Mouse (Mus musculus) limb, embryonic 12.5 days (tissue): ENCODE data around the gene Pprc1. TPM values are rescaled to one million over a fixed set of nuclear protein-coding genes. Genes with fewer than 3 reads are reported as not detected.

ENCODE experiments used
- ATAC-seq: fragments of 200-750 bp; cut with Nextera tagmentation; 2 replicates; pipeline ENCODE4 v1.8.0; 2017; ENCODE audit warnings: low read depth, moderate TSS enrichment; ENCODE audit not compliant: insufficient number of reproducible peaks, insufficient read depth, low FRiP score, low TSS enrichment
- H3K27ac ChIP-seq: fragments of 300-500 bp; sonication (generic); 2 replicates; pipeline ENCODE4 v1.5.1; 2016; ENCODE audit warnings: mild to moderate bottlenecking, moderate library complexity
- H3K27me3 ChIP-seq: fragments of 300-500 bp; sonication (generic); 2 replicates; pipeline ENCODE4 v1.6.1; 2016; ENCODE audit warnings: mild to moderate bottlenecking, moderate library complexity
- H3K36me3 ChIP-seq: fragments of 300-500 bp; sonication (generic); 2 replicates; pipeline ENCODE4 v1.6.1; 2016; ENCODE audit warnings: mild to moderate bottlenecking, moderate library complexity
- H3K4me1 ChIP-seq: fragments of 300-500 bp; sonication (generic); replicated peaks from 2 replicates; pipeline ENCODE4 v1.6.1; 2016
- H3K4me2 ChIP-seq: fragments of 300-500 bp; sonication (generic); 2 replicates; pipeline ENCODE4 v1.6.1; 2016; ENCODE audit warnings: mild to moderate bottlenecking, moderate library complexity
- H3K4me3 ChIP-seq: fragments of 300-500 bp; sonication (generic); replicated peaks from 2 replicates; pipeline ENCODE4 v1.5.1; 2016; ENCODE audit warnings: mild to moderate bottlenecking
- H3K9ac ChIP-seq: fragments of 300-500 bp; sonication (generic); replicated peaks from 2 replicates; pipeline ENCODE4 v1.6.1; 2016; ENCODE audit warnings: mild to moderate bottlenecking, moderate library complexity
- H3K9me3 ChIP-seq: fragments of 300-500 bp; sonication (generic); 2 replicates; pipeline ENCODE4 v1.6.1; 2016; ENCODE audit warnings: mild to moderate bottlenecking, moderate library complexity
- WGBS: fragments of 180-500 bp; shearing (Covaris S2); methylation state at CpG from one replicate; pipeline ENCODE4 v1.1.7; 2016; 5-methylcytosine and 5-hydroxymethylcytosine counted together
- polyA plus RNA-seq: library from polyadenylated mRNA; unstranded; fragments of >200 nt; fragmentation: Nextera tagmentation; extraction: Ambion mirVana; gene quantifications from 2 replicates; pipeline ENCODE4 v1.2.1, GENCODE M21; 2016

Pprc1 gene
- polyA plus RNA-seq, 1 experiment from 2014 or later, result 32.7 TPM

GRCm38 (mm10) chr19:46035971-46036370, 8.7 kb upstream of the Pprc1 start:
- H3K4me2 ChIP-seq, result no peak overlapping the region
- ATAC-seq, result no peak
- peaks cover 34% of the 10 kb centered on the region for H3K4me1 ChIP-seq
- no peaks in the 10 kb centered on the region for H3K27me3 ChIP-seq
- no peak overlapping the region for H3K9ac ChIP-seq
- no peak overlapping the region for H3K4me3 ChIP-seq
- no peak overlapping the region for H3K27ac ChIP-seq
- WGBS, result 91% methylated on average over 13 of the region's 13 CpGs
- H3K9me3 ChIP-seq, result no peaks in the 10 kb centered on the region
- peaks cover 61% of the 10 kb centered on the region for H3K36me3 ChIP-seq

GRCm38 (mm10) chr19:46036477-46037242, 8.0 kb upstream of the Pprc1 start:
- no peaks in the 10 kb centered on the region for H3K27me3 ChIP-seq
- peak overlapping the region; percentile 17; the same call in 1 of the 2 replicates for H3K27ac ChIP-seq
- ATAC-seq, result no peak
- H3K4me2 ChIP-seq, result peak overlapping the region; percentile 98
- H3K9ac ChIP-seq, result peak overlapping the region; percentile 97; the same call in 1 of the 2 replicates
- H3K9me3 ChIP-seq, result no peaks in the 10 kb centered on the region
- 81% methylated on average over 13 of the region's 13 CpGs for WGBS
- H3K36me3 ChIP-seq, result peaks cover 55% of the 10 kb centered on the region
- H3K4me3 ChIP-seq, result peak overlapping the region; percentile 95
- peaks cover 41% of the 10 kb centered on the region for H3K4me1 ChIP-seq

- WGBS, result 46% methylated on average over 6 of the region's 6 CpGs
- Histone ChIP-seq H3K4me2 (peak overlapping the region; percentile 98), H3K9me3 (no peaks in the 10 kb centered on the region), H3K36me3 (peaks cover 48% of the 10 kb centered on the region), H3K27me3 (no peaks in the 10 kb centered on the region), H3K27ac (peak overlapping the region; percentile 17), H3K4me1 (peaks cover 48% of the 10 kb centered on the region), H3K4me3 (peak overlapping the region; percentile 95), H3K9ac (peak overlapping the region; percentile 97)
- no peak for ATAC-seq
Observed at GRCm38 (mm10) chr19:46037243-46037924, 7.3 kb upstream of the Pprc1 start.

GRCm38 (mm10) chr19:46037925-46038850, 6.5 kb upstream of the Pprc1 start:
- peak overlapping the region; percentile 95 for H3K4me3 ChIP-seq
- no peaks in the 10 kb centered on the region for H3K9me3 ChIP-seq
- no peak for ATAC-seq
- H3K27ac ChIP-seq, result peak overlapping the region; percentile 99
- H3K36me3 ChIP-seq, result peaks cover 40% of the 10 kb centered on the region
- no peaks in the 10 kb centered on the region for H3K27me3 ChIP-seq
- H3K9ac ChIP-seq, result peak overlapping the region; percentile 97
- 20% methylated on average over 13 of the region's 13 CpGs for WGBS
- peaks cover 56% of the 10 kb centered on the region for H3K4me1 ChIP-seq
- peak overlapping the region; percentile 98 for H3K4me2 ChIP-seq

- Histone ChIP-seq H3K4me3 (peak overlapping the region; percentile 95), H3K4me1 (peaks cover 63% of the 10 kb centered on the region), H3K27me3 (no peaks in the 10 kb centered on the region), H3K4me2 (peak overlapping the region; percentile 98), H3K9me3 (no peaks in the 10 kb centered on the region), H3K27ac (peak overlapping the region; percentile 99), H3K9ac (peak overlapping the region; percentile 97), H3K36me3 (peaks cover 33% of the 10 kb centered on the region)
- no peak; the same call in 1 of the 2 replicates for ATAC-seq
- WGBS, result 1% methylated on average over 15 of the region's 17 CpGs
Observed at GRCm38 (mm10) chr19:46038851-46039260, 5.8 kb upstream of the Pprc1 start.

- Histone ChIP-seq H3K4me3 (peak overlapping the region; percentile 95), H3K36me3 (peaks cover 27% of the 10 kb centered on the region), H3K27me3 (no peaks in the 10 kb centered on the region)
Observed at GRCm38 (mm10) chr19:46039478-46039877, 5.2 kb upstream of the Pprc1 start.

GRCm38 (mm10) chr19:46040149-46040902, 4.4 kb upstream of the Pprc1 start:
- Histone ChIP-seq H3K27ac (peak overlapping the region; percentile 99), H3K4me2 (peak overlapping the region; percentile 98), H3K9me3 (no peaks in the 10 kb centered on the region), H3K4me3 (peak overlapping the region; percentile 95), H3K4me1 (peaks cover 67% of the 10 kb centered on the region), H3K9ac (peak overlapping the region; percentile 97), H3K36me3 (peaks cover 19% of the 10 kb centered on the region), H3K27me3 (no peaks in the 10 kb centered on the region)
- ATAC-seq, result no peak
- WGBS, result 47% methylated on average over 14 of the region's 14 CpGs

More at GRCm38 (mm10) chr19:46039478-46039877, 5.2 kb upstream of the Pprc1 start:
- Histone ChIP-seq H3K9ac (peak overlapping the region; percentile 97), H3K4me2 (peak overlapping the region; percentile 98), H3K27ac (peak overlapping the region; percentile 99), H3K4me1 (peaks cover 67% of the 10 kb centered on the region), H3K9me3 (no peaks in the 10 kb centered on the region)
- peak; percentile 61 for ATAC-seq
- under 1% methylated on average over 25 of the region's 30 CpGs for WGBS

- no peaks in the 10 kb centered on the region for H3K27me3 ChIP-seq
- peaks cover 74% of the 10 kb centered on the region for H3K4me1 ChIP-seq
- H3K4me2 ChIP-seq, result peak overlapping the region; percentile 98
- peaks cover 8% of the 10 kb centered on the region; the same call in 1 of the 2 replicates for H3K36me3 ChIP-seq
- H3K9me3 ChIP-seq, result no peaks in the 10 kb centered on the region
- peak overlapping the region; percentile 99 for H3K27ac ChIP-seq
- WGBS, result 29% methylated on average over 7 of the region's 7 CpGs
- ATAC-seq, result no peak
- peak overlapping the region; percentile 95 for H3K4me3 ChIP-seq
- peak overlapping the region; percentile 65 for H3K9ac ChIP-seq
Observed at GRCm38 (mm10) chr19:46041299-46041932, 3.3 kb upstream of the Pprc1 start.

GRCm38 (mm10) chr19:46041933-46042475, 2.7 kb upstream of the Pprc1 start:
- Histone ChIP-seq H3K4me2 (peak overlapping the region; percentile 98), H3K4me3 (peak overlapping the region; percentile 95), H3K36me3 (peaks cover 2% of the 10 kb centered on the region; the same call in 1 of the 2 replicates), H3K4me1 (peaks cover 73% of the 10 kb centered on the region), H3K9me3 (no peaks in the 10 kb centered on the region), H3K27ac (peak overlapping the region; percentile 99), H3K9ac (peak overlapping the region; percentile 65), H3K27me3 (no peaks in the 10 kb centered on the region)
- 0% methylated on average over 12 of the region's 14 CpGs for WGBS
- peak; percentile 17; the same call in 1 of the 2 replicates for ATAC-seq
